Mouse (Mus musculus) testis, postnatal 10 days (tissue): ENCODE data around the gene Igf2bp3.

Source experiments
- DNase-seq: peaks from one replicate; pipeline ENCODE4 v3.0.0; 2021; ENCODE audit warnings: low spot score

Gene Igf2bp3

DNA sequence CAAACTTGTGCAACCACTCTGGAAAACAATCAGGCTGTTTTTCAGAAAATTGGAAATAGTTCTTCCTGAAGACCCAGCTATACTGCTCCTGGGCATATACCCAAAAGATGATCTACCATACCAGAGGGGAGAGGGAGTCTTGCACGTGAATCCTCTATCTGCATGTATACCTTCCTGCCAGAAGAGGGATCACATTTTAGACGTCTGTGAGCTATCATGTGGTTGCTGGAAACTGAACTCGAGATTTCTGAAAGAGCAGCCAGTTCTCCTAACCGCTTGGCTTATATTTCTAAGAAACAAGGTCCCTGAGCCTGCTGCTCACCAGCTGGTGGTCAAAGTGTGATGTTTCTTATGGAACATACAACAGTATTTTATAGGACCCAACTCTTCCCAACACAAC is 146.4 kb downstream of the Igf2bp3 start:
- DNase-seq: no peak

DNA sequence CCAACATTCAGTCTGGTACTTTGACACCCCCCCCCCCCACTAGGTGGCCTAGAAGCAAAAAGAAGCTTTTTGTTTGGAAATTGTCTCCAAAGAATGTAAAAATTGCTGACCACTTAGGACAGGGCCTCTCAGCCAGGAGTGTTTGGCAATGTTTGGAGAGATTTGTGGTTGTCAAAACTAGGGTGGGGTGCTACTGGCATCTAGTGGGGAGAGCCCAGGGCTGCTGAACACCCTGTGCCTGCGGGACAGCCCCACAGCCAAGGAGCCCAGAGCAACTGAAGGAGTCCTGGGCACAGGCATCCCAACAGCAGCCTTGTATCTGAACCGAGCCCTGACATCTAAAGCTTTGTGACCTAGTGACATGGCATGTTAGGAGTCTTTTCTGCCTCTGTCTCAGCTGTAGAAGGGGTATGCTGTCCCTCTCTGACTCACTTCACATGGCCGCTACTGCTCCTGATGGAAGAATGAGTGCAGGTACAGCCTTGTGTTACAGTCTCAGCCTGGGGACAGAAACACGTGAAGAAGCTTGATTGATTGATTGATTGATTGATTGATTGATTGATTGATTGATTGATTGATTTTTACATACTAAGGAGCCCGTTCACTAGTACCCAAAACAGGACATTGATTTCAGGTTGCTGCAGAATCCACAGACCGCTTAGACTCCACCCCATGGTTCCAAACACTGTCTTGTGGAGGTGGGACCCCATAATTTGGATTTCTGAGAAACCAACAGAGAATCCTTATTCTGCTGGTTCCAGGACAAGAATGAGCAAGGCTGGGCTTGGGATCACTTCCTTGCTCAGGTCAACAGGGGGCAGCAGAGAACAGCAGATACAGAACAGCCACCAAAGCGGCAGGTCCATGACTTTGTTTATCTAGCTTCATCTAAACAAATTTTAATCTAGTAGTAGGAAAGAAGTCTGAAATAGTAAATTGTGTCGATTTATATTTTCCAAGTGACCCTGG is 157.4 kb downstream of the Igf2bp3 start:
- peak; percentile 78 for DNase-seq

DNA sequence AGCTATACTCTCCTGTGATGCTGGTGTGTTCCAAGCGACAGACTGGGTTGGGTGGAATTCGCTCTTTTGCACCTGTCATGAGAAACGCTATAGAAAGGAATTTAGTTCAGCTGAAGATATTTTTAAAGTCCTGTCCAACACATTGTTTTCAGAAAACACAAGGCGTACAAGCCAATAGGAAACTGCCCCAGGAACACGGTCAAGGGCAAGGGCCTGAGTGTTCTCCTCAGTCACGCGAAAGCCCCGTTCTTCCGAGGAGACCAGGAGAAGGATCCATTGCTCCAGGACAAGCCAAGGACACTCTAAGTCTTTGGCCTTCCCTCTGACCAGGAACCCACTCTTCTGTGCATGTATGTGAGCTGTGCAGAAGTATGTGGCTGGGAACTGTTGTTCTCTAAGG is 158.7 kb downstream of the Igf2bp3 start:
- DNase-seq: no peak

DNA sequence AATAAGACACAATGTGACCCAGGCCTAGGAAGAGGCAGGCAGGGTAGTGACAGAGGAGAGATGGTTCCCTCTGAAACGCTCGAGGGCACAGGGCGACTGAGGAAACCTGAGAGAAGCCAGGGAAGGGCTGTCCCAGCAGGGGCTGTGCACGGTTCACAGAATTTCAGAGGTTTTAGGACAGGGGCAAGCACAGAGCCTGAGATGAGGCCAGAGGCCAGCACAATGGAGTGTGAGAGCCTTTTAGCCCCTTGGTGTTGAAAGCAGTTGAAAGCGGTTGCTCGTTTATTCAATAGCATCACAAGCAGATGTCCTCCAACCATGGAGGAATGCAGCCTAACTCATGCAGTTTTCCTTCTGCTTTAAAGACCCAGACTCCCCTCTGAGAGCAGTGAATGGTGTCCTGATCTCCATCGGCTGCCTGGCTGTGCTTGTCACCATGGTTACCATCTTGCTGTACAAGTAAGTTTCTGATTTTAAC is 159.5 kb downstream of the Igf2bp3 start:
- DNase-seq: no peak

DNA sequence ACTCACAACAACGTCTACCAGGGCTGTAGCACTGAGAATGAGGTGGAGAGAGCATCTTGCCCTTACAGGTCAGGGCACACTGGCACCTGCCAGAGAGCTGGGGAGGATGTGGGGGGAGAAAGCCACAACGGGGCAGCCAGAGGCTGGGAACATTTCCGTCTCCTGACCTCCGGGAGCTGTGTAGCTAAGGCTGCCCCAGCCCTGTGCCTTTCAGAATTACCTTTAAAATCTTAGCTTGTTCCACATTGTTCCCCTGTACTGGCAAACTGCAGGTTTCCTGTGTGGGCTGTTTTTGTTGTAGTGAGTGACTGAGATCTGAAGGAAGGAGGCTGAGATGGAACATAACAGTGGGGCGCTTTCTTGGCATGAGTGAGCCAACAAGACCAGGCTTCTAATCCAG is 162.6 kb downstream of the Igf2bp3 start:
- DNase-seq: no peak

DNA sequence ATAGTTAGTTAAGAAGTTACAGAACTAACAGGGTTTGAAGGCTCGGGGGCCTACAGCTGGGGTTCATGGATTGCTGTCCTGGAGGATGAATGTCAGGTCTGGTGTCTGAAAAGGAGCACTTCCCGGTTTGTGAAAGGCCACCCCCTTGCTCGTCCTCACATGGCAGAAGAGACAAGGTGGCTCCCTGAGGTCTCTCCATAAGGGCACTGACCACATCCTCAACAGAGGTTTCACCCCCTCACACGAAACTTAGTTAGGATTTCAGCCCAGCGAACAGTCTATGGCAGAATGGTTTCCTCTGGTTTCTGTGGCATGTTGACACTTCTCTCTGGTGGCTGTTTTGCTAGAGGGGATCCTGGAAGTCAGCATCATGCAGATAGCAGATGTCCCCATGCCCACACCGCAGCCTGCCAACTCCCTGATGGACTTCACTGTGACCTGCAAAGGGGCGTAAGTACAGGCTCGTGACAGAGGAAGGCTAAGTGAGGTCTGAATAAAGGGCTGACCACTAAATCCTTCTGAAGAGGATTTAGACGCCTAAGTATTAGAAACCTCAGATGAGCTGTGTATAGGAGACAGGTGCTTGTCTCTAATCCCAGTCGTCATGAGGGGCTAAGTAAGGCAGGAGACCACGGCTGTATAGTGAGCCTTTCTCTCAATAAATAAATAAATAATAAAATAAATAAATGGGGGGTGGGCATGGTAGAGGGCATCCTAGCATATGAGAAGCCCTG is 163.9 kb downstream of the Igf2bp3 start:
- DNase-seq: no peak

DNA sequence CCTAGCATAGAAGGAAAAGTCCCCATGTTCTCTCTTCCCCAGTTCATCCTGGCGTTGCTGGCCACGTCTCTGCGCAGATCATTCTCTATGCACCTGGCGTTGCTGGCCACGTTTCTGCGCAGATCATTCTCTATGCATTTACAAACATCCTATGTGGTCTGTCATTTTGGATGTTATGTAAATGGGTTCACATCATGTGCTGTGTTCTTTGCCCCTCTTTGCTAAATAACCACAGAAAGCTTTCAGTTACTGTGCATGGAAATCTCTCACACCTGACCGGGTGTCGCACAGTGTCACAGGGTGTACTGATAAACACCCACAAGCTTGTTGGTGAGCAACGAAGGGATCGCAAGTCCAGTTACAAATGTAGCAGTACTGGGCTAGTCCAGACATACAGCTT is 166.4 kb downstream of the Igf2bp3 start:
- no peak for DNase-seq

DNA sequence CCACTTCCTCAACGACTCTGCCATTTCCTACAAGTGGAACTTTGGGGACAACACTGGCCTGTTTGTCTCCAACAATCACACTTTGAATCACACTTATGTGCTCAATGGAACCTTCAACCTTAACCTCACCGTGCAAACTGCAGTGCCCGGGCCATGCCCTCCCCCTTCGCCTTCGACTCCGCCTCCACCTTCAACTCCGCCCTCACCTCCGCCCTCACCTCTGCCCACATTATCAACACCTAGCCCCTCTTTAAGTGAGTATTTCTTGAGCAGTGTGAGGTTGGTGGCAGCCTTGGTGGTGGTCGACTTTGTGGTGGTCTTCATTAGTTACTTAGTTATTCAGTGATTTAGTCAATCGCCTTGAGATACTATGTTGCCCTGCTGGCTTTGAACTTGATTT is 166.9 kb downstream of the Igf2bp3 start:
- DNase-seq: no peak

DNA sequence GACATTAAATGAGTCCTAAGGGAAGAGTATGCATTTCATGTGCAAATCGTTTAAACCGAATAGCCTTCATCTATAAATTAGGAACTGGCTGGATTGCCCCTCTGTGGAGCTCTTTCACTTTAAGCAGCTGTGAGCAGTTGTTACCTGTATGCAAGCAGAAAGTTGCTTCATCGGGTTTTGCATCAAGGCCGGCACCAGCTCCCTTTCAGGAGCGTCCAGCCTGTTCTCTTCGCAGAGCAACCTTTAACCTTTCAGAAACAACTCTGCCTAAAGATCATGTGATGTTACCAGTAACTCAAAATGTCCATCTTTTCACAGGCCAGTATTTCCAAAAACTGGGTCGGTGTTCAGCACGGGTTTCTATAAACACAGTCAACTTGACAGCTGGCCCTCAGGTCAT is 167.8 kb downstream of the Igf2bp3 start:
- DNase-seq: no peak

DNA sequence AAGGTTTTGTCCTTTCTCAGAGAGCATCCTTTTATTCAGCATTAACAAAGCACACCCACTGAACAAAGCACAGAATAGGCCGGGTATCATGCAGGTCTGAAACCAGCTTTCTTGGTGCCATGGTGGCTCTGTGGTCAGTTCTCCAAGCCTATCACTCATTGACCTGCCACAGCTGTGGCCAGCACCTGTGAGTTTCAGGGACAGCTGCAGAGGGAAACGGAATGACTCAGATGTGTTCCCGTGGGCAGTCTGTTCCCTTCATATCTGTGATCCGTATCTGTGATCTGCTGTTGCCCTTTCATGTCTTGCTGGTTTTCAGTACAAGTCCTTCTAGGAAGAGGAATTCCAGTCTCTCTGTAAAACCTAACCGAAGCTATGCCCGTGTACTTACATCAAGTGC is 168.3 kb downstream of the Igf2bp3 start:
- DNase-seq: no peak

DNA sequence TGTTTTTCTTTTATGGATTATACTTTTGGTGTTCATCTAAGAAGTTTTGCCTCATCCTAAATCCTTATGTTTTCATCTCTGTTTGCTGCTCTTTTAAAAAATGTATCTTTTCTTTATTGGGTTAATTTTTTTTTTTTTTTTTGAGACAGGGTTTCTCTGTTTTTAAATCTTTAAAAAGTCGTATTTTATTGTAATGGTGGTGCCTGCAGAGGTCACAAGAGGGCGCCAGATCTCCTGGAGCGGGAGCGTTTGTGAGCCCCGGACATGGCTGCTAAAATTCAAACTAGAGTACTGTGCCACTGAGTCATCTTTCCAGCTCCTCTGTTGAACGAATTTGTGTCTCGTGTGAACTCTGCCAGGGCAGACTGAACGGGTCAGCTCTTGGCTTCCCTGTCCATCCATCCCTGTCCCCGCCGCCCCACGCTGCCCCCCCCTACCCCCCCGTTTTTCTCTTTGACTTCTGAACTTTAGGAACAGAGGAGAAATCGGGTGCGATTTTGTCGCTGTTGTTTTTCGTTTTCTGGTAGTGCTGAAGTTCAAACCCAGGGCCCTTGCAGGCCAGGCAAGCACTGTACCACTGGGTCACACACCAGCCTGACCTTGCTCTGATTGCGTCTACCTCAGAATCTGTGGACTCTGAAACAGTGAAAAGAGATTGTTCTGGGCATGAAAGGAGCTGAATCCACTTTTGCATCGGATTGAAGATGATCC is 175.1 kb downstream of the Igf2bp3 start:
- peak; percentile 84 for DNase-seq

DNA sequence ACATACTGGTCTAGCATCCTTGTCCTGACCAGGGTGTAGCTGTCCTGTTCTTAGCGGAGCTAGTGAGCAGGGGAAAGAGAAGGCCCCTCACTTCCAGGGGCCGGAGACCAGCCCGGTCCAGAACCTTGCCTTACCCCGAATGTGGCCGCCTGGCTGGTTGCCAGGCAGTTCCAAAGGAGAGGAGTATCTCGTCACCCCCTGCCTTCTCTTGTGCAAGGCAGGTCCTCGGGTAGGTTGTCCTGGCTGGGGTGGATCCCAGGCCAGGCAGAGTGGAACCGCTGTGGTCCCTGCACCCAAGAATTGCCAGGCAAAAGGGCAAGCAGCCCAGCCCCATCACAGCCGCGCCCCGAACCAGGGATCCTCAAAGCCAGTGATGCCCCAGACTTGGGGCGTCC is 177.5 kb downstream of the Igf2bp3 start:
- DNase-seq: no peak

DNA sequence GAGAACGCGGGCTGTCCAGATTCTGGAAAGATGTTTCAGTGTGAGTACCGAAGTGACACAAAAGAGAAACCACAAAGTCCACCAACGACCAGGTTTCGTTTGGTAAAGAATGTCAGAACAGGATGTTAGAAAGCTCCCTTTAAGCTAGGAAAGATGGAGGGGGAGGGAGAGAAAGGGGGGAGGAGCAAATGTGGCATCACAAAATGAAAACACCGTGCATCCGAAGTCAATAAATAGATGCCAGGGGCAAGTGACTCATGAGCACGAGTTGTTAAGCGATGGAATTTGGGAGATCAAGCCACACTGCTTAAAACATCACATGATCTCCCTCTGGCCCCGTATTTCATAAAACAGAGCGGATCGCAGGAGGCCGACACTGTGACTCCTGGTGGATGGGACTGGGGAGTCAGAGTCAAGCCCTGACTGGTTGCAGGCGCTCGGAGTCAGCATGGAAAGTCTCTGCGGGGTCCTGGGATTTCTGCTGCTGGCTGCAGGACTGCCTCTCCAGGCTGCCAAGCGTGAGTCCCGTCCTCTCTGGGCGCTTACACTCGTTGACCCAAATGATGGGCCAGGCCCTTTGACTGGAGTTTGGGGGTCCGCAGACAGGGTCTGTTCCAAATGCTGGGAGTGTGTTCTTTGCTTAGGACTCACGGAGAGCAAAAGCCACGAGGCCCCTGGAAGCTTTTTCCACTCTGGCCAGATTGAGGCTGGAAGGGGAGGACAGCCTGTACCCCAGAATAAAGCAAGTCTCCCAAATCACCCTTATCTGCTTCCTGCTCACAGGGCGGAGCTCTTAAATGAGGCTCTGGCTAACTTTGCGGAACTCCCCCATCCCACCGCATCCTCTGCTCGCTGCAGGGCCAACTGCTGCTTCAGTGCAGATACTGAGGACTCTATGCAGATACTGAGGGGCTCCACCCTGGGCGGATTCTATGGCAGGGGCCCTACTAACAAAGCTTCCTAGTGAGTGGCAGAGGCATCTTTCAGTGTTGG is 178.2 kb downstream of the Igf2bp3 start, which contains the start of gene Gpnmb:
TSS of gene Gpnmb (plus strand) at position 272 of the 993 bp plus-strand sequence.
- no peak for DNase-seq
